Mouse (Mus musculus) retina, adult 2 months (tissue): ENCODE measurements at regions not wholly inside any gene's neighbourhood (a gene's known extent, or its start where the extent isn't known, plus 50 kb on each side); places are given as distances from the start of the nearest gene placed in this dataset.

ENCODE experiments used
- DNase-seq: peaks from one replicate; pipeline ENCODE4 v3.0.0-alpha.2; 2012; ENCODE audit warnings: low read depth, low spot score

DNA sequence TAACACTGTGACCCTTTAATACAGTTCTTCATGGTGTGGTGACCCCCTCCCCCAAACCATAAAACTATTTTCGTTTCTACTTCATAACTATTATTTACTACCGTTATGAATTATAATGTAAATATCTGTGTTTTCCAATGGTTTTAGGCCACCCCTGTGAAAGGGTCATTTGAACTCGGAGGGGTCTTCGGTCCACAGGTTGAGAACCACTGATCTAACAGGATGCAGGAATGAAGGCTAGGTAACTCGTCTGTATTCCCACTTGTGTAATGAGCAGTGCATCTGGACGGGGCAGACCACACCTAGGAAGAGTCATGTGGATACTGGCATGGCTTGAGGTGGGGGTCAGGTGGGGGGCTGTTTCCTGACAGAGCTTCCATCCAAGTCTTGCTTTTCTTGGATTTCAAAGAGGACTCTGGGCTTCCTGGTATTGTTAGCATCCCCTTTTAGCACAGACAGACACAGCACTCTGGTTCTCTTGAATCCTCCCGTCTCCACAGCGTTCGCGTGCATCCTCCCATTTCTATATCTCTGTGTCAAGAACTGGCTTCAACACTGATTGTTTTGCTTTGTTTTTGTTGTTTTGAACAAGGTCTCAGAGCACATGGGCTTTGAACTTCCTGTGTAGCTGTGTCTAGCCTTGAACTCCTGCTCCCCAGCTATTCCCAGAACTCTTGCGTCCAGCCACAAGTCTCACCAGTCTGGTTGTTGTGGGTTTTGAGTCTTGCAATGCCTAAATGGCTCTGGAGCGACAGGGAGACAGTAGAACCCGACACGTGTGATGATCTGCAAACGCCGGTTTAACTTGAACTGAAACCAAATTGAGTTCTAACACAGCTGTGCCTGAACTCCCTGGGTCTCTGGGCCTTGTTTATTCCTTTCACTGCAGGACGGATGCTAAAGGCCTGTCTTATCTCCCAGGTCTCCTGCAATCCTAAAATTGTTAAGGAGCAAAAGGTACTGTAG lies 75.4 kb upstream of the Ralgps2 start:
- no peak for DNase-seq

DNA sequence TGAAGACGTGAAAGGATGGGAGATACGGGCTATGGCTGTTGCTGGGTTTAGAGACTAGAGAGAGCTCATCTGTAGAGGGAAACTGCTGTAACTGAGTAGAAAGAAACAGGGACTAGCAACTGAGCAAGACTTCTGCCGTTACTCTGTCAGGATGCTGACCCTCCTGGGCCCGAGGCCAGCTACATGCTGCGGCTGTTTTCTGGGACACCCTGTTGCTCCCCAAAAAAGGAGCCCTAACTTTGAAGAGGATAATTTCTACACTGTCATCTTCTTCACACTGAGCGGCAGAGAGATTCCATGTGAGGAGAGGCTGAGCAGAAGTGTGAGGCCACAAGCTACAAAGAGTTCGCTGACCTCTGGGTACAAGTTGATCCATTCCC lies 74.2 kb upstream of the Ralgps2 start:
- no peak for DNase-seq

GRCm38 (mm10) chr1:157012950-157013668 lies 73.7 kb upstream of the Ralgps2 start:
- no peak for DNase-seq

GRCm38 (mm10) chr1:157011226-157011625 lies 71.8 kb upstream of the Ralgps2 start:
- DNase-seq, result no peak

DNA sequence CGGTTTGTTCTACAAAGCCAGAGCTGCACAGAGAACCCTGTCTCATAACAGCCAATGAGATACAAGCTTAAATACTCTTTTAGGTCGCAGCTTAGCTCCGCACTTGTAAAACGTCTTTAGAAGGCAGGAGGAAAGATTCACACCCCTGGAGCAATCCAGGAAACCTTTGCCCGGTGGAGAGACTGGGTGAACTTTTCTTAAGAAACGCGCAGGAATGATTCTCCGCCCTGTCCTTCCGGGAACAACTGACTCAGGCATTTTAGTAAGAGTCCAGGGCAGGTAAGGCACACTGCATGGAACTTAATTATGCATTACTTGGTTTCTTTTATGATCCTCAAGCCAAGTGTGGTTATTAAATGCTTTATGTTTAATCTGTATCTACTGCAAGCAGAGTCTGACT lies 70.0 kb upstream of the Ralgps2 start:
- no peak for DNase-seq

GRCm38 (mm10) chr1:157007891-157008730 lies 68.7 kb upstream of the Ralgps2 start:
- no peak for DNase-seq

- DNase-seq, result no peak
These were observed 65.1 kb upstream of the Ralgps2 start for GRCm38 (mm10) chr1:157004312-157005074.

- DNase-seq, result no peak
These were observed 63.6 kb upstream of the Ralgps2 start for GRCm38 (mm10) chr1:157003034-157003433.

- DNase-seq, result no peak
These were observed 62.8 kb upstream of the Ralgps2 start for GRCm38 (mm10) chr1:157002258-157002657.

DNA sequence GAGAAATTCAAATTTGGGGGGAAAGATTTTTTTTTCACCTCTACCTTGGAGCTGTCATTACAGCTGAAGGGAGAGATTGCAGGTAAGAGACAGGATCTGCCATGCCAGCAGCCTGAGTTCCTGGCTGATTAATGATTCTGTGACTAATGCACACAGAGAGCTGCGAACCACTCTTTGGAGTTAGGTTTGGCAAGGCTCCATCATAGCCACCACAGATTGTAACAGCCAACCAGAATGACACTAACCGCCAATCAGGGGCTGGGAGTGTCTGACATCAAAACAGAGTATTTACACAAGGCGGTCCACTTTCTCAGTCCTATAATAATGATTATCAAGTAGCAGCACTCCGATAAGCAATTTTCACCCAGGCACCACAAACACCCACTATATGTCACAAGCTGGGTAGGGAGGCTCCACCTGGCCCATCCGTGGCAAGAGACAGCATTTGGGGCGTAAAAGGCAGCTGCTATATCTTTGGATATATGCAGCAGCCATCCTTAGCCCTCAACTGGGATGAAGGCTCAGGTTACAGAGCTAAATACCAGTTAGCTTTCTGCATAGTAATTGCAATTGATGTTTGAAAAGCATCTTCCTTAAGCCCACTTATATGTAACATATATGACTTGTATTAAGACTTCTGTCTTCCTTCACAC lies 61.7 kb upstream of the Ralgps2 start:
- no peak for DNase-seq

- DNase-seq, result no peak
These were observed 60.5 kb upstream of the Ralgps2 start for GRCm38 (mm10) chr1:156999947-157000346.

- no peak for DNase-seq
These were observed 59.8 kb upstream of the Ralgps2 start for GRCm38 (mm10) chr1:156999272-156999671.

- DNase-seq, result no peak
These were observed 58.3 kb upstream of the Ralgps2 start for GRCm38 (mm10) chr1:156997476-156998305.

DNA sequence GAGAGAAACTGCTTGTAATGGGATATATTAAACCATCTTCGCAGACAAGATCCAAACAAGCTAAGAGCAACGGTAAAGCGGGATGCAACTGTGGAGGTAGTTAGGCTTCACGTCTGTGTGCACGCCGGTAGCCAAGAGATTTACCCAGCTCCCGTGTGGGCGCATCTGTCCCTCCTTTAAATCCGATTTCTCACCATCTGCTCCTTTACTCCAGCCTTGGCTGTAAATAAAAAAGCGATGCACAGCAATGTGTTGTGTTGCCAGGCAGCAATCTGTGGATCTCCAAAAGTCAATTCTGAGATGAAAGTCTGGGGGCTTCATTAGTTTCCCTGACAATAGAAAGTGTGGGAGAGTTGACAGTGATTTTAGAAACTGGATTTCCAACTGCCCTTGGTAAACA lies 57.6 kb upstream of the Ralgps2 start:
- DNase-seq, result peak; percentile 60

DNA sequence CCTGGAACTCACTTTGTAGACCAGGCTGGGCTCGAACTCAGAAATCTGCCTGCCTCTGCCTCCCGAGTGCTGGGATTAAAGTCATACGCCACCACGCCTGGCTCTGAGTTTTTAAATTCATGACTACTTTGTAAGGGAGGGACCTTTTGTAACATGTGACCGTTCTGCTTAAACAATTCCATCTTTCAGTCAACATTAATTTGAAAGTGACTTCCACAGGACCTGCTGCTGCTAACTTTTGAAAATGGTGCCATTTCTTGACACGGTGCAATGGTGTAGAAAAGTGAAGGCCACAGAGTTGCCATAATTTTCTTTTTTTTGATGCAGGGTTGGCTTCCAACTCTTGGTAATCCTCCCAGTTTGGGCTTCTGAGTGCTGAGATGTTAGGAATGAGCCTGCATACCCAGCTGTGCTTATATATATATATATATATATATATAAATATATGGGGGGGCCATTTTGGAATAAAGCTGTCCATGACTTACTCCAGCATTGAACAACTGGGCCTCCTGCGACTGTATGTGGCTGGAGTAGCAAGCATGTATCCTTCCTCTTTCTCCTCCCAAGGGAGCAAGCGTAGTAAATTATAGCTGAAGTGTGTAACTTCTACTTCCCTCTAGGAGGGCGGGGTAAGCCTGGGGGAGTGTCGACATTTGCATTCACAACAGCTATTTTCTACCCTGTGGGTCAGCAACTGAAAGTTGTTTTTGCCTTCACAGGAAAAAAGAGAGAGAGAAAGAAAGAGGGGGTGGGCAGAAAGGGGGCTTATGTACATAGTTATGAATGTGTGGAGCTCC lies 56.9 kb upstream of the Ralgps2 start:
- DNase-seq, result no peak

DNA sequence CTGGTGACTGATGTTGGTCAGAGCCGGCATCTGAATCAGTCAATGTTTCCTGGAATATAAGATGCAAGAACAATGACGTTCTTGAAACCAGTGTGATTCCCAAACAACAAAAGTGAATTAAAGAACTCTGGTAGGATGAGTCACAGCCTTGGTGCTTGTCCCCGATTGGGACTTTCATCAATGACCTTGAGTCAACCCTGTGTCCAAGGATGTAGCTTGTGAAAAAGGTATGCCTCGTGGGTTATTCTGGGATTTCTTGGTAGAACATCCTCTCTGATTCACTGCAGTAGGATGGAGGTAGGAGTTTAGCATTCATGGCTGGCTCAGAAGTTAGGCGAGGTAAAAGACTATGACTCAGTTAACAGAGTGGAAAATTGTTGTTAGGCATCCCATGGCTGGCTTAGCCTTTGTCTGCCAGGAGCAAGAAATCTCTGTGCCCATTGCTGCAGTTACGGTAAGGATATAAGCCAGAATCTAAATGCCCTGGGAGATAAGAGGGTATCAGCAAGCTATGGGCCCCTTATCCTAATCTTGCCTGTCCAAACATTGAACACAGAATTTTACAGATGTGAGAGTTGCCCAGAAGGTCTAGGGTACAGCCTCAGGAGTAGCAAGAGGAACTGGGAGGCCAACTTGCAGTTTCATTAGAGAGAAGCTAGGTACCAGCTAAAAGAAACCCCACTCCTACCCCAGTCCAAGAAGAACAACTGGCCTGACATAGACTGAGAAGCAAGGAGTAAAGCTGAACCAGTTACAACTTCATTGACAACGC lies 55.9 kb upstream of the Ralgps2 start:
- no peak for DNase-seq

DNA sequence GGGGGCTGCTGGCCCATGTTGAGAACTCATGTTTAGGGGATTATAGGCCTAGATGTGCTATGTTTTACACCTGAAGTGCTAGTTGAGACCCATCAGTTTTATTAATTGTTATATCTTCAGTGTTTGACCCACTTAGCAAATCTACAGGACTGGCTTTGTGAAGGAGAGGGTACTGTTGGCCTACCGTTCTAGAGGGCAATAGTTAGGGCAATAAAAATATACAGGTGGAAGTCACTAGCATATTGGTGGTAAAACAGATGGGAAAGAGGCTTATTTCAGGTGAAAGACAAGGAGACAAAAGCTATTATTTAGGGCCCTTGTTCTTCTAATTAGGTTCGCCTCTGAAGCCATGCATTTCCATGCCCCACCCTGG lies 55.2 kb upstream of the Ralgps2 start:
- DNase-seq, result no peak

GRCm38 (mm10) chr1:156994005-156994643 lies 54.7 kb upstream of the Ralgps2 start:
- no peak for DNase-seq
